Mouse (Mus musculus): ENCODE measurements at regions not wholly inside any gene's neighbourhood (a gene's known extent, or its start where the extent isn't known, plus 50 kb on each side); places are given as distances from the start of the nearest gene placed in this dataset.

- Histone ChIP-seq H3K9me3 (replicated peaks; ENCODE audit: low read length) (peaks cover 82% of the 10 kb centered on the region), H3K27ac (ENCODE audit: insufficient read depth, low read depth) (no peak overlapping the region), H3K4me1 (ENCODE audit: control insufficient read depth in 1 of 2, insufficient read depth in 2 of 2) (no peaks in the 10 kb centered on the region), H3K36me3 (replicated peaks in 1 of 2; ENCODE audit: control insufficient read depth in 1 of 2, insufficient read depth in 1 of 2, low read length in 1 of 2) (no peaks in the 10 kb centered on the region), H3K79me2 (replicated peaks; ENCODE audit: control insufficient read depth, extremely low read depth, insufficient read depth, poor library complexity, severe bottlenecking) (no peaks in the 10 kb centered on the region), H3K4me3 (replicated peaks in 1 of 3; ENCODE audit: low read depth in 2 of 3, low read length in 2 of 3, poor library complexity in 1 of 3) (no peak overlapping the region), H3K9ac (ENCODE audit: insufficient read depth, low read depth) (no peak overlapping the region), H3K27me3 (replicated peaks) (no peaks in the 10 kb centered on the region), H3K4me2 (ENCODE audit: insufficient read depth, low read depth, poor library complexity, severe bottlenecking) (no peak overlapping the region)
- in situ Hi-C loops (cut with MboI; ENCODE audit: low pct_ligation_motif_present, low pct_unique_long_range_greater_than_20kb, low sequenced_read_pairs) (no loop called here), dilution Hi-C loops (cut with MboI; ENCODE audit: extremely low pct_ligation_motif_present, extremely low pct_unique_long_range_greater_than_20kb, low sequenced_read_pairs) (no loop called here)
- DNase-seq (ENCODE audit: extremely low read depth) = no peak
- TF ChIP-seq MEF2A (IDR thresholded peaks at IDR 0.05; ENCODE audit: borderline replicate concordance, low read depth, low read length) (no peak), JUND (conservative IDR thresholded peaks at IDR 0.05; ENCODE audit: low read depth, low read length) (no peak), UBTF (IDR thresholded peaks at IDR 0.05; ENCODE audit: low read depth, low read length) (no peak), CTCF (conservative IDR thresholded peaks at IDR 0.05 in 1 of 2, IDR thresholded peaks at IDR 0.05 in 1 of 2; ENCODE audit: low read depth in 2 of 2, low read length in 2 of 2) (no peak), GABPA (IDR thresholded peaks at IDR 0.05; ENCODE audit: insufficient replicate concordance, low read depth, low read length) (no peak), MAZ (IDR thresholded peaks at IDR 0.05; ENCODE audit: low read depth, low read length) (no peak), KAT2A (IDR thresholded peaks at IDR 0.05; ENCODE audit: insufficient replicate concordance, low read length) (no peak), ZC3H11A (IDR thresholded peaks at IDR 0.05; ENCODE audit: low read depth, low read length) (no peak)
These were observed 180.3 kb upstream of the Lrig3 start for GRCm38 (mm10) chr10:125785448-125786196.

DNA sequence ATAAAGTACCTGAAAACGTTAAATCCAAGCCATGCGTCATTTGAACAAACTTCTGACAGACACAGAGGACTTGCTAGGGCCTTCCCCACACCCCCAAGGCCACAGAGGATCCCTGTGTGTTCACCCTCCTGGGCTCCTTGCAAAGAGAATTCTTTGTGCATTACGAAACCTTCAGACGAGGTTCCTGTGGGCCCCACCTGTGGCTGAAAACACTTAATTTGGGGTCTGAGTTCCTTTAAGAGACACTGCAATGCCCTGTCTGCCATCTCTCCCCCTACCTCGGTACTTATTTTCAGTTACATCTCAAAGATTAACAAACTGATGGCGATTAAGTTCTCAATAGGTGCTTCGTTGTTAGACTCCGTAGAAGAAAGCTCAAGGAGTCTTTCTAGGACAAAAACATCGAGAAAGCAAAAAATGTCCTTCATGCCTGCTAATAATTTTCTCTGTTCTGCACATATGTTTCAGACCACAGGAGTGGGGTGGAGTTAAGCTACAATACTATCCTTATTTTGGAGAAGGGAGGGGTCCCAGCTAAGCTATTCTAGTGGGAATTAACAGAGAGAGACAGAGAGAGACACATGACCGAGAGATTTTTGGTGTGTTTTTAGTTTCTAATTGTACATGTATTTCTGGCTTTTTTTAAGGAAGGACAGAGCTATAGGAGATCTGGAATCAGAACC, 179.6 kb upstream of the Lrig3 start:
- Histone ChIP-seq H3K27me3 (replicated peaks) (no peaks in the 10 kb centered on the region), H3K4me3 (replicated peaks in 1 of 3; ENCODE audit: low read depth in 2 of 3, low read length in 2 of 3, poor library complexity in 1 of 3) (no peak overlapping the region), H3K79me2 (replicated peaks; ENCODE audit: control insufficient read depth, extremely low read depth, insufficient read depth, poor library complexity, severe bottlenecking) (no peaks in the 10 kb centered on the region), H3K27ac (ENCODE audit: insufficient read depth, low read depth) (no peak overlapping the region), H3K4me1 (ENCODE audit: control insufficient read depth in 1 of 2, insufficient read depth in 2 of 2) (no peaks in the 10 kb centered on the region), H3K36me3 (replicated peaks in 1 of 2; ENCODE audit: control insufficient read depth in 1 of 2, insufficient read depth in 1 of 2, low read length in 1 of 2) (no peaks in the 10 kb centered on the region), H3K9me3 (replicated peaks; ENCODE audit: low read length) (peaks cover 79% of the 10 kb centered on the region), H3K9ac (ENCODE audit: insufficient read depth, low read depth) (no peak overlapping the region), H3K4me2 (ENCODE audit: insufficient read depth, low read depth, poor library complexity, severe bottlenecking) (no peak overlapping the region)
- in situ Hi-C loops (cut with MboI; ENCODE audit: low pct_ligation_motif_present, low pct_unique_long_range_greater_than_20kb, low sequenced_read_pairs) (no loop called here), dilution Hi-C loops (cut with MboI; ENCODE audit: extremely low pct_ligation_motif_present, extremely low pct_unique_long_range_greater_than_20kb, low sequenced_read_pairs) (no loop called here)
- TF ChIP-seq USF2 (conservative IDR thresholded peaks at IDR 0.05; ENCODE audit: low read depth, low read length) (no peak), KAT2A (IDR thresholded peaks at IDR 0.05; ENCODE audit: insufficient replicate concordance, low read length) (no peak), SIN3A (IDR thresholded peaks at IDR 0.05; ENCODE audit: low read length) (no peak), EP300 (IDR thresholded peaks at IDR 0.05; ENCODE audit: low read length) (no peak), PAX5 (IDR thresholded peaks at IDR 0.05; ENCODE audit: low read length) (no peak), MAZ (IDR thresholded peaks at IDR 0.05; ENCODE audit: low read depth, low read length) (no peak), JUN (IDR thresholded peaks at IDR 0.05; ENCODE audit: insufficient read depth, low read depth, low read length) (no peak)
- no peak for DNase-seq (ENCODE audit: extremely low read depth)

Data from CH12.LX (cell line).